Mouse (Mus musculus) liver, adult 2 months (tissue): ENCODE measurements around the gene Gmnn.

Source experiments
- CTCF ChIP-seq: fragments of 200-500 bp; IDR thresholded peaks from 2 replicates; pipeline ENCODE4 v1.5.1; 2011; ENCODE audit warnings: low read depth, low read length, control low read depth
- POLR2A ChIP-seq: fragments of 200-500 bp; IDR thresholded peaks from 2 replicates; pipeline ENCODE4 v1.6.1; 2011; ENCODE audit warnings: low read length, control low read depth; ENCODE audit not compliant: insufficient read depth; ENCODE audit errors: extremely low read depth

- TF ChIP-seq POLR2A (no peak), CTCF (no peak)
These were observed 27.2 kb downstream of the Gmnn start for GRCm38 (mm10) chr13:24734502-24734901.
